Mouse (Mus musculus): Measurements from ENCODE around the gene E2f8.

The E2f8 gene

DNA sequence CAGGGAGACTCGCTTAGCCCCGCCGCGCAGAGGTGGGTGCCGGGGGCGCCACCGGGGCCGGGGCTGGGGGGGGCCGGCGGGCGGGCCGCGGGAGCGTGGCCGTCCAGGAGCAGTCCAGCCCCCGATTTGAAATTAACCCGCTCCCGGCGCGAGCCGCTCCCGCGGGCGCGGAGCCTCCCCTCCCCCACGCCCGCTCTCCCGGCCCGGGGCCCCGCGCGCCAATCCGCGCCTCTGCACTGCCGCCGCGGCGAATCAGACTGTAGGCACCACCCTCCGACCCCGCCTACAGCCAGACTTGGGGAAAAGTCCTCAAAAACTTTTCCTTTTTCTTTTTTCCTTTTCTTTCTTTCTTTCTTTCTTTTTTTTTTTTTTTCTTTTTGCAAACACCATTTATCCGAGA, at the start of gene E2f8:
TSS of gene E2f8 (minus strand) at position 111 of the 400 bp plus-strand sequence.
- DNase-seq (ENCODE audit: low spot score): peak; percentile 54

- no peak for DNase-seq (ENCODE audit: low spot score)
Measured at GRCm38 (mm10) chr7:48930399-48930798, 49.0 kb upstream of the E2f8 start.

DNA sequence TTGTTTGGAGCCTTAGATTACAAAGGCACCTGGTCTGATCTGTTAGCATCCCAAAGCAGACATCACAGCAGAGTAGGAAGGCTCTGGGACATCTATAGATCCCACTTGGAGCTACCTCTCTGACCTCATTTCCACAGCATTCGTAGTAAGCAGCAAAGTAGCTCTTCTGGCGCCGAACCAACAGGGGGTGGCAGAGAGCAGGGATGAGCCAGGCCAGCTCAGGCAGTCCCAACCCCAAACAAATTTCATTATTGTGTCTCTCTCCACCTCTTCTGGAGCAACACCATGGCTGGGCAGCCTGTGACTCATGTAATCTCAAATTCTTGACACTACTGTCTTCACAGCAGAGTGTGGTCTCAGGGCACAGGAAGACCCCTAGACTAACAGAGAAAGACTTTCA, 47.0 kb upstream of the E2f8 start:
- DNase-seq (ENCODE audit: low spot score): peak; percentile 53

- peak; percentile 21 for DNase-seq (ENCODE audit: low spot score)
Measured at GRCm38 (mm10) chr7:48925214-48925613, 43.8 kb upstream of the E2f8 start.

DNA sequence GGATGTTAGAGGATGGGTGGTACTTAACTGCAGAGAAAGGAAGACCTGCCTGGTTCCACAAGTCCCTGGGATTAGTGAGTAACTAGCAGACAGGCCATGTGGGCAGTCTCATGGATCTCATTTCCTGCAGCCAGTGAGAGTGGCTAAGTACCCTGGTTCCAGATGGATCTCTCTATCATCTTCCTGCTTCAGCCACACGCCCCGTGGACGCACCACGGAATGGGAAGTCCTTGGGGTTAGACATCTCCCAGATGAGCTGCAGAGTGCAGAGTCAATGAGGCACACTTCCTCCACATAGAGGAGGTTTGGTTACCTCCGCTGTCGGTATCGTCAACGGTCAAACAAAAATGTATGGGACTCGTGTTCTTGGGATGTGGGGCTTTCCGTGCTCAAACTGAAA, 42.2 kb upstream of the E2f8 start:
- DNase-seq (ENCODE audit: low spot score): no peak

DNA sequence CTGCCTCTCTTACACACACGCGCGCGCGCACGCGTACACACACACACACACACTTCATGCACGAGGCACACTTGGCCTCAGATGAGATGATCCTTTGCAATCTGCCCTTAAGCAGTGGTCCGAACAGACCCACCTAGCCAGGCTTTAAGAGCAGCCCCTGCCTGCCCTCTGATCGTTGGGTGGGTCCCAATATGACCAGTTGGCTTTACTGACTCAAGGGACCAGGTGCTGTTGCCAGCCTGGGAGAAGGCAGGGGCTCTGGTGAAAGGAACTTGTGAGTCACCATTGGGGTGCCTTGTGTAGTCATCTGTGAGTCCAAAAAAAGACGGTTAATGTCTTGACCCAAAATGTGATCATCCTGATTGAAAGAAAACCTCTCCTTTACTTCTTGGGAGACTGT, 37.0 kb upstream of the E2f8 start:
- no peak for DNase-seq (ENCODE audit: low spot score)

DNA sequence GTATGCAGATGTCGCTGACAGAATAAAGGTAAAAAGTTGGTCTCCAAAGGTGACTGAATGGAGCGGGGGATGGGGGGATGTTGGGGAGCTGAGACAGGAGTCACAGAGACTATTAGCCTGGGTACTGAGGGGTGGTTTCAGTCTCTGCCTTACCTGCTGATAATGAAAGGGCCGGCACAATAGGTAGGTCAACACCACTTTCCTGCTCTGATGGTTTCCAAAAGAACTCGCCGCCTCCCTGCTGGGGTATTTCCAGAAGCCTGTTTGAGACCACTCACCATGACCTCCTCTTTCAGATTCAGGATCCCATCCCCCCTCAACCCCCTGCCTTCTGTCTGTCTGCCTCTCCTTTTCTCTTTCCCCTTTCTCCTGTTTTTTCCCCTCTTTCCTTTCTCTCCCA, 36.6 kb upstream of the E2f8 start:
- no peak for DNase-seq (ENCODE audit: low spot score)

GRCm38 (mm10) chr7:48917463-48917862, 36.1 kb upstream of the E2f8 start:
- DNase-seq (ENCODE audit: low spot score): peak; percentile 18

DNA sequence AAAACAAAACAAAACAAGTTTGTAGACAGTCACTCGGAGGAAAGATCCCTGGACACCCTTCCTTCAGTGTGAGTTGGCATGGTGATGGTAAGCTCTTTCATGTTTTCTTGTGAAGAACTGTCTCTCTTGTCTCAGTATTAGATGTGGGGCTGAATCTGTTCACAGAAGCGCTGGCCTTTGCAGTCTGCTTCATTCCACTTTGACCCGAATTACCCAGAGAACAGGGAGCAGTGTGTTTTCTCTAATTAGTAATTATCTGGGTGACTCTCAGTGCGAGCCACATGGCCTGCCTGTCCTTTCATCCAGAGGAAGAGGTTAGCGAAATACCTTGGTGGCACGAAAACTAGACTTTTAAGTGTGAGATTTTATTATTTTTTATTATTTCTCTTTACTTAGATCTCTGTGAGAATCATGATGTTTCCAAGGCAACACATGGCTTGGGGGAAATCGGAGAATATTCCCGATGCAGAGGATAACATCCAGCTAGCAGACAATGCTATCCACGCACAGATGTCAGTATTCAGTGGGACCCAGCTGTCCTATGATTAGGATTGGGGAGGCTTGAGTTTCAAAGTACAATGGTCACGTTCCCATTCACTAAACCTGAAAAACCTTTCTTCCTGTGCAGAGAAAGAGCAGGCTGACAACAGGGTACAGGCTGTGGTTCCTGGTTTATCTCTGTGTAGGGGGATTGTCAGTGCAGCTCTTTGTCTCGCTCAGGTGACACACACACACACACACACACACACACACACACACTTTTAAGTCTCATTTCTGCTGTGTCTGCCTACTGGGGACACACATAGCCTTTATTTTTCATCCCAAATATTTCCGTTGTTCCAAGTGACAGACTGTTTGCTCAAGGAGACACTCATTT, 33.5 kb upstream of the E2f8 start:
- DNase-seq (ENCODE audit: low spot score): no peak

DNA sequence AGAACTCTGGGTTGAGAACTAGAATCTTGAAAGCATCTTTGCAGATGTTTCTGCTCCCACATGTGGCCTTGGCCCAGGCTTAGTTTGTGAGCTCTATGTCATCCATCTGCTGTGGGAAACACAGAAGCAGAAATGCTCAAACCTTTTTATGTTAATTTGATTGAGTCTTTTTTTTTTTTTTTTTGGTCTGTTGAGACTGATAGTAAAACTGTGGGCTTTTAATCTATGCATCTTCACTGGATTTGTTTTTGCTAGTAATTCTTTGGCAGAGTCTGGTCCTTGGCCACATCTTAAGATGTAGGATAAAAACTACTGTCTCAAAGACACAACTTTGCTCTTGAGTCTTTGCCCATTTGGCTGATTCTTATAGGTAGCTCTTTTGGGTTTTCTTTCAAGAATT, 29.8 kb upstream of the E2f8 start:
- no peak for DNase-seq (ENCODE audit: low spot score)

DNA sequence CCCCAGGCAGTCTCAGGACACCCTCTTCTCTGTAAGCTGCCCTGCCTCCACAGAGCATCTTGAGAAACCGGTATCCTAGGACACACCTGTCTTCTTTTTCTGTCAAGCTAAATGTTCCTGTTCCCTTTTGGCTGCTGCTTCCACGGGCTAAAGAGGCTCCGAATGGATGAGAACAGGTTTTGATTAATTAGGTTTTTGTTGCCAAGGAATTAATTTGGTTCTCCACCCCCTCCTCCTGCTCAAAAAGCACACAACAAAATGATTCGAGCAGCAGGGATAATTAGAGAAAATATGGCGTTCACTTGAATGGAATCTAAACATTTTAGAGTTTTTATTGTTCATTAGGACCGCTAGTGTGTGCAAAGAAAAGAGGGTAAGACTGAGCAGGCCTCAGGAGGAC, 28.9 kb upstream of the E2f8 start:
- DNase-seq (ENCODE audit: low spot score): no peak

DNA sequence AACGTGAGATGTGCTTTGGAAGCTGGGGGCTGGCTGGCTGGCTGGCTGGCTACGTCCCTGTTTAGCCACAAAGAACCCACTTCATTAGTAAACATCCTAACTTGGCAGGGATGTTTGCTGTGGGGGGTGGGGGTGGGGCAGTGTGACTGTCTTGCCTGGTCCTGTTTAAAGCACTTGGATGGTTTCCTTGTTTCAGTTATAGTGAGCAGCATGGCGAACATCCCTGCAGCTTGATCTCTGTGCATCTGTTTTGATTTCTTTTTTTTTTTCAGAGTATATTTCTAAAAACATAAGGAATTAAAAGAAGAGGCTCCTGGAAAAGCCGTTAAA, 27.9 kb upstream of the E2f8 start:
- DNase-seq (ENCODE audit: low spot score): no peak

DNA sequence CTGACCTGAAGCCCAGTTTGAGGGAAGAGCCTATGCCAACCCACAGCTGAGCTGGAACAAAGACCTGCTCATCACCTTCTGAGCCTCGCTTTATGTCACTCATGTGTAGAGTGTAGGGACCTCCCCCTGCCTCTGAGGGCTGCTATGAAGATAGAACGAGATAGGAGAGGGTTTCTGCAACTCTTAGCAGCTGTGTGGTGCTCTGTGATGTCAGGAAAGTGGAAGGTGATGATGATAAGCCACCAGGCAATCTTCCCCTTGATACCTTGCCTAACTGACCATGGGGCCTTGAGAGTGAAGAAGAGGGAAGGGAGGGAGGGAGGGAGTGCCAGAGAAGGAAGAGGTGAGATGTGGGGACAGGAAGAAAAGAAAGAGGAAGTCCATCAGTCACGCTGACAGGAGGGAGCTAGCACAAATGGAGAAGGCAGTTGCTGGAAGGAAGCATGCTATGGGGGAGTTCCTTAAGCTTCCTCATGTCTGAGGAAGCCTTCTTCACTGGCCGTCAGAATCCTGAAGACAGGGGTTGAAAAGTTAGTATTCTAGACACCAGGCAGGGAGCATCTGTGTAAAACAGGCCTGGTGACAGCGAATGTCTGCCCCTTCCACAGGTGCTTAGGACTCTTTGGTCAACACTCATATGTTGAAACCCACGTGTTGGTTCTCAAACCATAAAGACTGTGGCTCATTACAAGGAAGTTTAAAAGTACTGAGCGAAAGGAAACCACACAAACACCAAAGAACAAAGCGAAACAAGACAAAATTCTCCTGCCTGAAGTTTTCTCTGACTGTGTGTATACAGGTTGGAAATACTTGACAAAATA, 27.3 kb upstream of the E2f8 start, which contains the start of gene Nav2:
TSS of gene Nav2 (plus strand) at position 196 of the 821 bp plus-strand sequence.
- DNase-seq (ENCODE audit: low spot score): peak; percentile 10

- no peak for DNase-seq (ENCODE audit: low spot score)
Measured at GRCm38 (mm10) chr7:48902454-48902853, 21.1 kb upstream of the E2f8 start.

GRCm38 (mm10) chr7:48900408-48901167, 19.2 kb upstream of the E2f8 start:
- no peak for DNase-seq (ENCODE audit: low spot score)

DNA sequence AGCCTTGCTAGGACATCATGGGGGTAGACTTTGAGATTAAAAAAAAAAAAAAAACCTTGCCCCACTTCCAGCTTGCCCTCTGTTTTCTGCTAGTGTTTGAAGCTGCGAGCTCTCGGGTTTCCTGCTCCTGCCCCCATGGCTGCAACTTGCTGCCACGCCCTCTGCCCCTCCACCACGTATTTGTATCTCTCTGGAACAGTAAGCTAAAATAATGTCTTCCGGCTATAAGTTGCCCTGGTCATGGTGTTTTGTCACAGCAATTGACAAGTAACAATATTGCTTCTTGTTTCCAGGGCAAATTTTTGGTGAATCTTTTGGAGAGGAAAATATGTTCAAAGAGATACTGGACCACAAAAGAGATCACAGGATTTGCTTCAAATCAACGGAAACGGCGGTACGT, 17.0 kb upstream of the E2f8 start:
- no peak for DNase-seq (ENCODE audit: low spot score)

DNA sequence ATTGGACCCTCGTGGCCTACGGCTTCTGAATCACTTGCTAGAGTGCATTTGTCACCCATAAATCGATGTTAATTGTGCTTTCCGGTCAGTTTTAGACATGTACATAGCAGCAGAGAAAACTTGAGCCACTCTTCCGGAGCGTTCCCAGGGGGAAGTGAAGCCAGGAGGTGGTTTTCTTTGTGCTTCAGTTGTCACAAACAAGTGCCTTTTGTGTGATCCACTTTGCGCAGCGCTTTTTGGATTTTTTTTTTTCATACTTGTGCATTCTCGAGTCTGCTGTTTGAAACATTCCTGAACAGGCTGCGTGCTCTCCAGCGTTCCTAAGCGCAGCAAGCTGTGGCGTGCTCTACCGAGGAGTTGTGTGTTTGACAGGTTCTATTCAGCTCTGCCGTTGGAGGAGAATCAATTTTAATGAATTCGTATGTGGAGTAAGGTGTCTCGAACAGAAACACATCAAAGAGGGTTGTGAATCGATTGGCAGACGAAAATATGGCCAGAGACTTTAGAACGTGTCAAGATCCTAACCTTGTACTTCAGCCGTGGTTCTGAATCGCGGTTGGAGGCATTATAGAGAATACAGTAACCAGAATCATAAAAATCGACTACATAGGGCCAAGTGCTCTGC, 16.3 kb upstream of the E2f8 start:
- DNase-seq (ENCODE audit: low spot score): no peak

- DNase-seq (ENCODE audit: low spot score): no peak
Measured at GRCm38 (mm10) chr7:48896051-48896450, 14.7 kb upstream of the E2f8 start.

GRCm38 (mm10) chr7:48895475-48895874, 14.1 kb upstream of the E2f8 start:
- no peak for DNase-seq (ENCODE audit: low spot score)

DNA sequence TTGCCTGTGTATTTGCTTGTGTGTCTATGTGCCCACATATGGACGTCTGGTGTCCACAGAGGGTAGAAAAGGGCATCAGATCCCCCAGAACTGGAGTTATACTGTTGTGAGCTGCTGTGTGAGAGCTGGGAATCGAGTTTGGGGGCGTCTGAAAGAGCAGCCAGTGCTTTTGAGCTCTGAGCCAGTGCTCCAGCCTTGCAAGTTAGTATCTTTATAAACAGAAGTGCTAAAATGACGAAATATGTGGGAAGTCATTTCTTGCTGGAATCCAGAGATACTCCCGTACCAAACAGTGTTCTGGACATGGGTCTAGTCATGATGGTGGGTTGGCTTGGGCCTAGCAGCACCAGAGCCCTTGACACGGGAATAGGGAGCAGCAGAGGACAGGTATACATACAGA, 13.4 kb upstream of the E2f8 start:
- no peak for DNase-seq (ENCODE audit: low spot score)

DNA sequence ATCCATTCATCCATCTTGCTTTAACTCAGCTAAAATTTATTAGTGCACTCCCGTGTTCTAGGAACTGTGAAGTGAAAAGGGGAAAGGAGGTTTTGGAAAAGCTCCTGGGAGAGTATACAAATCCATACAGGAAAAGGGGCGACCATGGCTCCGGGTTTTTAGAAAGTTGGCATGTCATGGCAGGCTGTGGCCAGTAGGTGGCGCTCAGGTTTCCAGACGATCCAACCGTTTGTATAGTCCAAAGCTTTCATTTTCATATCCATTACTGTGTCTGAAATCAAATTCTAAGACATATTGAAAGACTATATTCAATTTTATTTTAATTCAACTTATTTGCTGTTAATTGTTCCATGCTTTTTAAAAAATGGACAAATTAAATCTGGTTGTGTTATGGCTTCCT, 12.8 kb upstream of the E2f8 start:
- DNase-seq (ENCODE audit: low spot score): peak; percentile 59

DNA sequence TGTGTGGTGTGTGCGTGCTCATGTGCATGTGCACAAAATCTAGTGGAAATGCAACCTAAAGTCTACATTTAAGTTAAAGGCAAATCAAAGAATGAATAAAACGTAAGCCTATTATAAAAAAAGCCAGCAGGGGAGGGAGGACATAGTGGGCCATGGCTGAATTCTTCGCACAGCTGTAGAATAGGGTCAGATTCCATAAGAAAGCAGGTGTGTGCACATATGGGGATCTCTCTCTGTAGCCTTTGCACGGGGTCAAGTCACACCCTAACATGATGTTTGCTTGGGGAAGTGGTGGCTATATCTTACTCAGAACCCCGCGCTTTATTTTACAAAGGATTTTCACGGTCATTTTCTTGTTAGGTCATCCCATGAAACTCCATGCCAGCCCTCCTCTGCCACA, 11.7 kb upstream of the E2f8 start:
- DNase-seq (ENCODE audit: low spot score): no peak
